Mouse (Mus musculus): Measurements from ENCODE around the gene Gpatch8. TPM values are rescaled to one million over a fixed set of nuclear protein-coding genes. Genes with fewer than 3 reads are reported as not detected.
A peak's percentile ranks its signal among the peaks of the same experiment; 100 is the strongest.

The Gpatch8 gene
- total RNA-seq, 2 experiments from 2014 or later: 50.8 to 52.0 TPM

DNA sequence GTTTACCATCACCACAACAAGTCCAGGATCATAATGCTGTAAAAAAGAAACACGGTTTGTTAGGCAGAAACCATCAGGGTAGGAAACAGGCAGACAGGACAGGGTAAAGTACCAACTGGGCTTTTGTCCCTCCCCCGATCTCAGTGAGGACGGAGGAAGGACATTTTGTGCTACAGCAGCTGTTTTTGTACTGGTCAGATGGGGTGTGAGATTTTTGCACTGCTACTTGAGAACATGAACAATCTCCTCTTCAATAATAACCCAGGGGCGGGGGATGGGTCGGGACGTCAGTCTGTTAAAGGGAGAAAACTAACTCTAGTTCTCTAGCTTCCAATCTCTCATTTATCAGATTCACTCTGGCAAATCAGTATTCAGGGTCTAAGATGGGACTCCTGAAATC is 46.0 kb downstream of the Gpatch8 start:
- peak; percentile 8 to 21 for DNase-seq (ENCODE audit: low spot score in 2 of 2)

DNA sequence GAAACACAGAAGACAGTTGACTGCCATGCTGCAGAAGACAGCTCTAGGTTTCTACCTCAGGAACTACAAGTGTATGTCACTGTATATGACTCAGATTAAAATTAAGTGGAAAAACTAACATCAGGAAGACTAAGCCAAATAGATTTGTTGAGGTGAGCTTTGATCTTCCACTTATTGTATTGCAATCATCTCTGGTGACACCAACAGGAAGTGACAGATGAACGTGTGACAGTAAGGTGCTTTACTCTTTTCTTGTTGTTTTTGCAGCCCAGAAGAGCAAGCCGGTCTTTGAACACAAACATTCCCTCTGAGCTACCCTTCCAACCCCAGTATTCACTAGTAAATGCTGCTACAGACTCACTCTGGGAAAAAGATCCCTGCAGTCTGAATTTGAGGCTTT is 59.5 kb downstream of the Gpatch8 start:
- DNase-seq (ENCODE audit: low spot score in 2 of 2): no peak

DNA sequence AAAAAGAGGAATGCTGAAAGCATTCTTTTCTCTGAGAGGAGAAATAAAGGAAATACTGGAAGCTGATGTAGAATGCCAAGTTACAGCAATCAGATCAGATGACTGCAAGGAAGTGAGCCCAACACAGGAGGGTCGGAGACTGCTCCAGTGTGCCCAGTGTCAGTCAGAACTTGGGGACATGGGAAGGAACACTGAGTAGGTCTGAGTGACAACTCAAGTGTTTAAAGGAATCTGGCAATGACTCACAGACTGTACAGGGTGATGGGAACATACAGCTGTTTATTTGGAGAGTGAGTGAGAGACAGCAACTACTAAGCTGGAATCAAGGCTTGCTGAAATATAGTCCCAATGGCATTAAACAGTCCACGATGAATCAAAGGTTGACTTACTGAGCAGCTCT is 60.0 kb downstream of the Gpatch8 start:
- DNase-seq (ENCODE audit: low spot score in 2 of 2): no peak

DNA sequence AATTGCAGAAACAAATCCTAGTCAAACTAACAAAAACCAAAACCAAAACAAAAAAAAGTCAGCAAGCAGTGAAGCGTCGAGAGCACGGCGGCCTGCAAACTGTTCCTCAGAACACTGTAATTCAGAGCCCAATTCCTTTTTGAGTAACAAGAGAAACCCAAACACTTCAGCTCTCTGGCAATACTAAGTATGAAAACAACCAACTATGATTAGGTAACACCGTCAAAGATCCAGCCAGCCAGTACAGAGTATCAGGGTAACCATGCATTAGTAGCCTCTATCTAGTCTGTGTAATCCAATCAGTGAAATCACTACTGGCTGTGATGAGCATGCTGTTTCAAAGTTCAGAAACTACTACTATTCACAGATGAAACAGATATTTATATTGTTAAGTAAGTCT is 60.5 kb downstream of the Gpatch8 start:
- no peak for DNase-seq (ENCODE audit: low spot score in 2 of 2)

DNA sequence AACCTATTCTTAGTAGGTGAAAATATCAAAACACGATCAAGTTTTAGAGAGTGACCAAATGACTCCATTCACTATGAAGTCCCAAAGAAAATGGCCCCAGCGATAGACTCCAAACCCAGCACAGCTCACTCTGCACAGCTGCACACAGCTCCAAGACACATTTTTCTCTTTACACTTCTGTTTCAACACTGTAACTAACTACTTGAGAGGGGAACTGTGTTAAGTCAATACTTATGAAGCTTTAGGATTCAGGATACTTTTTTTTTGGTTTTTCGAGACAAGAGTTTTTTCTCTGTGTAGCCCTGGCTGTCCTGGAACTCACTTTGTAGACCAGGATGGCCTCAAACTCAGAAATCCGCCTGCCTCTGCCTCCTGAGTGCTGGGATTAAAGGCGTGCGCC is 61.1 kb downstream of the Gpatch8 start:
- DNase-seq (ENCODE audit: low spot score in 2 of 2): no peak

DNA sequence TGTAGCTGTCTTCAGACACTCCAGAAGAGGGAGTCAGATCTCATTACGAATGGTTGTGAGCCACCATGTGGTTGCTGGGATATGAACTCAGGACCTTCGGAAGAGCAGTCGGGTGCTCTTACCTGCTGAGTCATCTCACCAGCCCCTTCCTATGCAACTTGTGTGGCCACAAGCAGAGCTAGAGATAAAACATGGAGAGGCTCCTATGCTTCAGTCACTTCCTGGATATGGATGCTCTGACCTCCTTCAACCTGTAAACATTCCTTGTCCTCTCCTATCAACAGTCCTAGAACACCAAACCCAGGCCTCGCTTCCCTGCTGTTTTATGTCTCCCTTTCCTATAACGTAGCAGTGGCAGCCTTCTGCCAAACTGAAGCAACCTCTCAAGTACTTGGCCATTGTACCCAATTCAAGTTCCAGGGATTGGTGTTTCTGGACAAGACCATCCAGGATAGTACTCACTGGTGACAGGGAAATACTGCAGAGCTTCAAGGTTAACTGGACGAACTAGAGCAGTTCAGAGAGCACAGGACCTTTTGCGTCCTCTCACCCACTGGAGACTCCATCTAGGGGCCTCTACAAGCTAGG is 62.0 kb downstream of the Gpatch8 start:
- DNase-seq (ENCODE audit: low spot score in 2 of 2): no peak

DNA sequence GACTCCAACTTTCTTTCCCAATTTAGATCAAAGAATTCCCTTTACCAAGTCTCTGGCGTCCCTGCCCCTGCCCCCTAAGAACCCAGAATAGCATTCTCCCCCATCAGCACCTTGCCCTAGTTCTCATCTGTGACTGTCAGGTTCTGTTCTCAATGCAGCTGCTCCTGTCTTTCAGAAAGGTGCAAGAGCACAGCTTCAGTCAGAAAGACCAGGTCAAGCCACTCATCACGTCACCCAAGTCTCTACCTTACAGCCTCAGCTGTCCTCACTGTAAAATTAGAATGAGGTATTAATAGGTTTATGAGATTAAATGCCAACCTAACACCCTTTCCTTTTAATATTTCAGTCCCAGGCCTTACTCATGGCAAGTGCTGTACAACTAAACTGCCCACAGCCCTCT is 63.0 kb downstream of the Gpatch8 start:
- DNase-seq (ENCODE audit: low spot score in 2 of 2): no peak

DNA sequence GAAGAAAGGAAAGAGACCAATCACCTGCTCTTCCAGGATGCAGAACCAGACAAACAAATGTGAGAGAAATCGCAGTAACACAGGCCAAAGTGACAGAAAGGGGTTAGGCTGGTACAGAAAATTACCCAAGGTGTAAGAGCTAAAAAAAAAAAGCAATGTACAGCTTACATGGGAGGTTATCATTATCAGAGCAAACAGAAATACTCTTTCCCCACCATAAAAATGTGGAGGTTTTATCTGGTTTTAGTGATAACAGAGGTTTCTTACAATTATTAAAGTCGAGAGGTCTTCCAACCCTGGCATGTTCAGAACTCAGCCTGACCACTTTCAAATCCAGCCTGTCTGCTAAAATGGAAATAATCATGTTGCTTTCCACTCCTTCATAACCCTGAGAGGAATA is 68.3 kb downstream of the Gpatch8 start:
- no peak for DNase-seq (ENCODE audit: low spot score in 2 of 2)

DNA sequence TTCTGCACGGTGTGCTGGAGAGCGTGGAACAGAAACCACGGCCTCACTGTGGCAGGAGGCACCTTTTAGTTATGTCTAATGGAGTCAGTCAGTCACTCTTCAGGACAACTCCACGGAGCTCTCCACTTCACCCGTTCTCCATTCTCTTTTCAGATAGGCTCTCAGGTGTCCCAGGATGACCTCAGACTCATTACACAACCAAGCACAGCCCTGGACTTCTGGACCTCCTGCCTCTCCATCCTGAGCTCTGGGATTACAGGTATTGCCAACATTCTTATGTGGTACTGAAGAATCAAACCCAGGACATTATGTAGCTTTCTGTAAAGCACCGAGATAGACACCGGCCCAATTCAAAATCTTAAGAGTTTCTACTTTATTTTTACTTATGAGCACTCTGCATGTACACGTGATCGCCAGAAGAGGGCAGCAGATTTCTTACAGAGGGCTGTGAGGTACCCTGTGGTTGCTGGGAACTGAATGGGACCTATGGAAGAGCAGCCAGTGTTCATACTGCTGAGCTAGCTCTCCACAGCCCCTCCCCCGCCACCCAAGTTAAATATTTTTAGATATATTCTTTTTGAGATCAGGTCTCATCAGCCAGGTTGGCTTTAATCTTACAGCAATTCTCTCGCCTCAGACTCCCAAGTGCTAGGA is 69.3 kb downstream of the Gpatch8 start:
- peak; percentile 48 to 66 for DNase-seq (ENCODE audit: low spot score in 2 of 2)

DNA sequence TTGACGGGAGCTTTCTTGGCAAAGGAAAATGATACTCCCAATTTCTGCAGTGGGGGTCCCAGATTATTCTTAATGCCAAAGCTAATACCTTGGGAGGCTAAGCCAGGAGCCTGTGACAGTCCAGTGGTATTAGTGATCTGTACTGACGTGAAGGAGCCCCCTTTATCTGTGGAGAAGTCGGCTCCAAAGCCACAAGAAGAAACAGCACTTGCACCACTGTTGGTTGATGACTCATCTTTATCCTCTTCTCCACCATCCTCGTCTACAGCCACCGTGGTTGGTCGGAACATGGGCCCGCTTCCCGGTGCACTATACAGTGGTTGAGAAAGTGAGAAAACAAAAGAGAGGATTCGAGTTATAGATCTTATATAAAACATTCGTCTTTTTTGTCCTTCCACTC is 74.4 kb downstream of the Gpatch8 start:
- DNase-seq (ENCODE audit: low spot score in 2 of 2): no peak

DNA sequence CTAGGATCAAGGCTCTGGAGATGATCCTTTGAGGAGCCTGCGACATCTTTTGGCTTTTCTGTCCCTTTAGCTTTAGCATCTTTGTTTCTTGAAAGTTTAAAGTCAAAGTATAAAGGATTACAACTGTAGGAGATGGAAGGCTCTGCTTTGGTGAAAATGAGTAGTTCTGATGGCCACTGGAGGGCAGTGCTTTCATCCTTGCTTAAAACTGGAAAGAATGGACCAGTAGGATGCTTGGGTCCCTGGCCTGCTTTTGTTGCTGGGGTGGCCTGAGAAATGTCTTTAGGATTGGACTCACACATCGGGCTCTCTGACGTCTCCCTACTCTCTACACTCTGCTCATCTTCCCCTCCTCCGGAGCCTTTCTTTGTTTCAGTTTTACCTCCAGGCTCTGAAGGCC is 75.3 kb downstream of the Gpatch8 start:
- DNase-seq (ENCODE audit: low spot score in 2 of 2): no peak

DNA sequence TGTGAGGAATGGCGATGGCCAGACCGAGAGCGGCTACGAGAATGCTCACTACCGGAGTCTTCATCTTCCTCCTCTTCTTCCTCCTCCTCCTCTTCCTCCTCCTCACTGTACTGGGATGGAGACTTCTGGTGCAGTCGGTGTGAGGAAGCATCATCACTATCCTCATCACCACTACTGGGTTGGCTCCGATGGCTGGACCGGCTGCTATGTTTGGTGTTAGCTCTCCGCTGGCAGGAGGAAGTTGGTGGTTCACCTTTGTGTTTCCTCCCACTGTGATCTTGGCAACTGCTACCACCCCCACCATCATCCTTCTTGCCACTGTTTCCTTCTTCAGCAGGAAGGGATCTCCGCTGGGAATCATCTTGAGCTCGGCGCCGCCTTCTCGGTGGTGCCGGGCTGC is 76.1 kb downstream of the Gpatch8 start:
- no peak for DNase-seq (ENCODE audit: low spot score in 2 of 2)

DNA sequence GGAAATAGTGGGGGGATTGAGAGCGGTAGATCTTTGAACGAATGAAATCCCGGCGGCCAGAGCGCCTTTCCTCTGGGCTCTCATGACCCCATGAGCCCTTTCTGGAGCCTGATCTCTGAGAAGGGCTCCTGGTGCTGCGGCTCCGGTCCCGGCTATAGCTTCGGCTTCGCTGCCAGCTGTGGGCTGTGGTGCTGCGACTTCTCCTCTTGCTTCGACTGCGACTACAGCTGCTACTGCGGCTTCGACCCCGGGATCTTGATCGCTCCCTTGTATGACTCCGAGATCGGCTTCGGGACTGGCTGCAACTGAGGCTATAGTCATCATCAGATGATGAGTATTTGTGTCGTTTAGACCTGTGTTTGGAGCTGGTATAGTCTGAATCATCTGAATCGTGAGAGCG is 76.6 kb downstream of the Gpatch8 start:
- no peak for DNase-seq (ENCODE audit: low spot score in 2 of 2)

DNA sequence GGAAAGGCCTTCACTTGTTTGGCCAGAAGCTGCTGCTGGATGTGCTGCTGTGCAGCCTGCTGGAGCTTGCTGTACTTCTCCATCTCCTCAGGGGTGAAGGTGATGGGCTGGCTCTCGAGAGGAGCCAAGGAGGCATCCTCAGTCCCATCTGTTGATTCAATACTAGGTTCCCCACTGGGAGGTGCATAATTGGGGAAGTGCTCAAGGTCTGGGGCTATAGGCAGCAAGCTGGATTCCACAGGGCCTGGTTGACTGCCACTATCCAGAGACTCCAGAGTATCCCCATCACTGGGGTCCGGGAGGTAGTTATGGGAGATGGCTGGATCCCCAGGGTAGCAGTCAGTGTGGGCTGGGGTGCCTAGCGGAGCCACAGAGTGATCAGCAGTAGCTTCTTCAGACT is 77.5 kb downstream of the Gpatch8 start:
- DNase-seq (ENCODE audit: low spot score in 2 of 2): no peak

DNA sequence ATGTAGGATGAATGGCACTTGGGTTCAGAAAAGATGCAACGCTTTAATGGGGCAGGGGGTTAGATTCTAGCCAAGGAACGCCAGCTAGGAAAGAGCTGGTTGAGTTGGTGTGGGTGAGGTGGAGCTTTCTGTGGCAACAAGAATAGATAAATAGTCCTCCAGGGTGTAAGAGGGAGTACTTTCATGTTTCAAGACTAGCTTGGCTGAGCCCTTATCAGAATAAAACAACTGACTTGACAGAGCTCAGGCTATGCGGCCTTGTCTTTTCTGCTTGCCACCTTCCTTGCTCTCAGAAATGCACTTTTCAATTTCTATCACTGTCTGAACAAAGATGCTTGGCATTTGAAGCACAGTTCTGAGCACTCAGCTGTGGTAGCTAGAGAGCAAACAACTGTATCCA is 81.2 kb downstream of the Gpatch8 start:
- no peak for DNase-seq (ENCODE audit: low spot score in 2 of 2)

DNA sequence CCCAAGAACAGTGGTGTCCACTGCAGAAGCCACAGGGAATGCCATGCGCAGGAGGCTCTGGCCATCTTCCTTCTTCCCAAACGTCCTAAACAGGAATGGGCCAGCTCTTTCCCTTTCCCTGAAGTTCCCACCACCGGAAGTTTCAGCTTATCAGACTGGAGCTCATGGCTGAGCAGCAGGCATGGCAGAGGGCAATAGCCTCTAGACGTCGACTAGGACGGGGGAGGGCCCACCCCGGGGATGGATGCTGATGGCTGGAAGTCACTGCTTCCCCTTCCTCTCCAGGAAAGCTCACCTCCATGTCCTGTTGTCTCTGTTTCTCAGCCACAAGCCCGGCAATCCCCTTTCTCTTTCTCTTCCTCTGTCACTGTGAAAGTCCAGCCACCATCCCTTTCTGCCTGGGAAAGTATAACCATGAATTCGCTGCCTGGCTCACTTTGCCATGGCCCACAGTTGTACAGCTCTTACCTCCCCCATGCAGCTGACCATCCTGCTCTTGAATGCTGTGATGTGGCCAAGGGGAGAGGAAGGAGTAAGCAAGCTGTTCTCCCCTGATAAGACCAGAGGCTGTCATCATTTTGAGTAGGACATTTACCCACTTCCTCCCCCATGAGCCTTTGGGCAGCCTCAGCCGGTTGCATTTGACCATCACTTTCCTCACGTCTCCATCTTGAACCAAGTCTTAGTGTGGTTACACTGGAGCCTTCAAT is 86.4 kb downstream of the Gpatch8 start, which contains the start of gene Itga2b:
Gene Itga2b (minus strand): TSS at position 475 of the 710 bp plus-strand sequence.
- no peak for DNase-seq (ENCODE audit: low spot score in 2 of 2)

DNA sequence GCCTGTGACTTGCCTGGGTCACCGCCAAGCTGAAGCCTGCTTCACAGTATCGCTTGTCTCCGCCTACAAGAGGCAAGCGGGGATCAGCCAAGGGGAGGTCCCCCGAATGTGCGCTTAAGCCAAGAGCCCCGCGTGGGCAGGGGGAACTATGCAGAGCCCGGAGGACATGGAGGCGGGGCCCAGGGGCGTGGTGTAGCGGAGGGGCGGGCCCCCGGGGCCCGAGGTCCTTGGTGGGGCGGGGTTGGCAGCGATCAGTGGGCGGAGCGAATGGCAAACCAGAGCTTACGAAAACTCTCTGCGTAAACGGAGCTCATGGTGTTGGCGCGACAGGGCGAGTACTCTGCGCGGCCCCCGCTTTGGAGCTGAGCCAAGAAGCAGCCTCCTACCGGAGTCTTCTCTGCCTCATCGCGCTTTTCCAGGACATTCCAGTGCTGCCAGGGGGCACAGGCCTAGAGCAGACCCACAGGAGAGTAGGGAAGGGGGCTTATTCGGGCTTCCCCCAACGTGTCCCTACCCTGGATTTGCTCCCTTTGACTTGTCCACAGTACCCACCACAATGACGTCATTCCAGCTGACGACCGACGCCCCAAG is 89.1 kb downstream of the Gpatch8 start:
- DNase-seq (ENCODE audit: low spot score in 2 of 2): peak; percentile 92 to 94

DNA sequence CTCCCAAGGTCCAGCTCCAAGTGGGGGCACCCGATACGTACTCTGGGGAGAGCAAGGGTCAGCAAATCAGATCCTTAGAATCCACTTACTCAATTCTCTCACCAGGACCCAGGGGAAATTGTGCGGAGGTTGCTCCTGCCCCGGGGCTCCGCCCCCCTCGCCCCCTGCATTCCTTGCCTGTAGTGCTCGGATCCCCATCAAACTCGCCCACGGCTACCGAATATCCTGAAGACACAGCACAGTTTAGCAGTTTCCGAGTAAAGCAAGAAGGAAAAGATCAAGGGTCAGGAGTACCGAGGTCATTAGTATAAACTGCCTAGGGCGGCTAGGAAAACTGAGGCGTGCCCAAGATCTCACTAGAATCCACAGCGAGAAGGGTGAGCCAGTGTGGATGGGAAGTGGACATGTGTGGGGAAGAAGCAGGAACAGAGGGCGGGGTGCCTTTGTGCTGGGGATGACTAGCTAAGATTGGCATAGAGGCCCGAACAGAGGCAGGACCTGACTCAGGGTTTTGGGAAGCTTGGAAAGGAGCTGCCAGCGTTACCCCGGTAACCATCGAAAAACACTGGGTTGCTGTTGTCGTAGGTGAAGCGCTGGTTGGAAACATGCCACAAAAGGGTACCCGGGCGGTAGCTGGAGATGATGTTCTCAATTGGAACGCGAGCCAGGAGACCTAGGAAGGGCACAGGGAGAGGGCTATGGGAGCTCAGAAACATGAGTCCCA is 90.3 kb downstream of the Gpatch8 start:
- peak; percentile 53 to 74 for DNase-seq (ENCODE audit: low spot score in 2 of 2)

DNA sequence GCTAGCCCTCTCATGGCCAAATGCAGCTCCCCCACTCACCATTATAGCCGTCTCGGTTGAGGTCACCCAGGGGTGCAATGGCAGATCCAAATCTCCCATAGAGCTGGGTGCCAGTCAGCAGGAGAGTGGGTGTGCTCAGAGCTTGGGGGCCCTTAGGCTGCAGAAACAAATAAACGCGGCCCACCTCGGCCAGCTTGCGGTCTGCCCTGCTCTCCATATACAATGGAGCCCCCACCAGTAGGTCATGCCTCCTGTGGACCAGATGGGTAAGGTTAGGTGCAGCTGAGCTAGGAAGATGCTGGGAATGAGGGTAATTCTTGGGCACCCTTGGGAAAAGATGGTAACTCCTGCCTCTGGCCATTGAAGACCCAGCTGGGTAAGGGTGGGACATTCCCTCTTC is 91.3 kb downstream of the Gpatch8 start:
- DNase-seq (ENCODE audit: low spot score in 2 of 2): no peak

DNA sequence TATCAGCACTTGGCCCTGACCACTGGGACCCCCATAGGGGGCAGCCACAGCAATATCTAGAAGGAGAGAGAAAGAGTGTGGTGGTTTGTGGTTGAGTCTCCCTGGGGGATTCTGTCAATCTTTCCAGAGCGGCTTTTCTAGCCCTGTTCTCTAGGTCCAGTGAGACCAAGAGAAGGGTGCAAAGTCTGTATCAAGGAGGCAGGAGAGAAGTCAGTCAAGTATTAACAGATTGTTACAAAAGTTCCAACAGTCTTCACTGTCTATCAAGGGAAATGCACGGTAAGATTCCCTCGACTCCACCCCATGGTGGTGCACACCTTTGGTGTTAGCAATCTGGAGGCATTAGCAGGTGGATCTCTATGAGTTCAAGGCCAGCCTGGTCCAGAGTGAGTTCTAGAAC is 94.4 kb downstream of the Gpatch8 start:
- no peak for DNase-seq (ENCODE audit: low spot score in 2 of 2)

DNA sequence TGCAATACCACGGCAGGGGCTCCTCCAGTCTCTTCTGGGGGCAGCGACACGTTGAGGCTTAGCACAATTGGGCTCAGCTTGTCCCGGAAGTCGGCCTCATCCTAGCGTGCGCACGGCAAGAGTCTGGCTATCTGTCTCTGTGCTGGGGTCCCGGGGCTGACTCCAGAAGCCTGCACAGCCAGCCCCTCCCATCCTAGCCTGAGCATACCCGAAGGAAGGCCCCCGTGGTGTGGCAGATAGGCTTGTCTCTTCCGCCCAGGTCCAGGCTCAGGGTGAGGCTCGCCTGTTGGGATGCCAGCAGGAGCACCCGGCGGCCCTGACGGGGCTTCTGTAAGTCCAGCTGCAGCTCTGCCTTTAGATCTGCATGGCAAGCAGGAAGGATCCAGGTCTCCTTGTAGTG is 95.7 kb downstream of the Gpatch8 start:
- DNase-seq (ENCODE audit: low spot score in 2 of 2): no peak

Measured in left cerebral cortex, adult 18-20 months (tissue).